Mouse (Mus musculus): Measurements from ENCODE around the gene Krtap28-13. TPM values are rescaled to one million over a fixed set of nuclear protein-coding genes. Genes with fewer than 3 reads are reported as not detected.

Gene Krtap28-13
- polyA plus RNA-seq, 1 experiment from 2014 or later, result not detected

GRCm38 (mm10) chr1:83099580-83100137 lies 38.9 kb downstream of the Krtap28-13 start:
- Histone ChIP-seq H3K4me2 (replicated peaks; ENCODE audit: low read depth, low read length) (no peak overlapping the region), H3K36me3 (ENCODE audit: control insufficient read depth, insufficient read depth, low read length) (no peaks in the 10 kb centered on the region), H3K4me1 (ENCODE audit: control insufficient read depth, insufficient read depth, low read length) (no peaks in the 10 kb centered on the region), H3K27me3 (ENCODE audit: control insufficient read depth, insufficient read depth, low read length) (no peaks in the 10 kb centered on the region), H3K27ac (ENCODE audit: low read length) (no peak overlapping the region), H3K9me3 (ENCODE audit: control insufficient read depth, low read depth, low read length) (no peaks in the 10 kb centered on the region), H3K9ac (replicated peaks; ENCODE audit: low read depth, low read length) (no peak overlapping the region), H3K4me3 (ENCODE audit: low read depth, low read length) (no peak overlapping the region)
- ATAC-seq (ENCODE audit: insufficient number of reproducible peaks, insufficient read depth, low FRiP score, low read depth), result no peak
- 78% methylated on average over 7 of the region's 7 CpGs for WGBS

- Histone ChIP-seq H3K9ac (replicated peaks; ENCODE audit: low read depth, low read length) (no peak overlapping the region), H3K4me3 (ENCODE audit: low read depth, low read length) (no peak overlapping the region), H3K4me1 (ENCODE audit: control insufficient read depth, insufficient read depth, low read length) (no peaks in the 10 kb centered on the region), H3K4me2 (replicated peaks; ENCODE audit: low read depth, low read length) (no peak overlapping the region), H3K36me3 (ENCODE audit: control insufficient read depth, insufficient read depth, low read length) (no peaks in the 10 kb centered on the region), H3K9me3 (ENCODE audit: control insufficient read depth, low read depth, low read length) (no peaks in the 10 kb centered on the region), H3K27ac (ENCODE audit: low read length) (no peak overlapping the region), H3K27me3 (ENCODE audit: control insufficient read depth, insufficient read depth, low read length) (no peaks in the 10 kb centered on the region)
- ATAC-seq (ENCODE audit: insufficient number of reproducible peaks, insufficient read depth, low FRiP score, low read depth), result no peak
- WGBS, result 39% methylated on average over 3 of the region's 3 CpGs
Observed at GRCm38 (mm10) chr1:83101891-83102290, 41.2 kb downstream of the Krtap28-13 start.

- 67% methylated on average over 1 of the region's 1 CpGs for WGBS
- no peak for ATAC-seq (ENCODE audit: insufficient number of reproducible peaks, insufficient read depth, low FRiP score, low read depth)
- Histone ChIP-seq H3K4me3 (ENCODE audit: low read depth, low read length) (no peak overlapping the region), H3K27me3 (ENCODE audit: control insufficient read depth, insufficient read depth, low read length) (no peaks in the 10 kb centered on the region), H3K9me3 (ENCODE audit: control insufficient read depth, low read depth, low read length) (no peaks in the 10 kb centered on the region), H3K4me2 (replicated peaks; ENCODE audit: low read depth, low read length) (no peak overlapping the region), H3K4me1 (ENCODE audit: control insufficient read depth, insufficient read depth, low read length) (no peaks in the 10 kb centered on the region), H3K9ac (replicated peaks; ENCODE audit: low read depth, low read length) (no peak overlapping the region), H3K27ac (ENCODE audit: low read length) (no peak overlapping the region), H3K36me3 (ENCODE audit: control insufficient read depth, insufficient read depth, low read length) (no peaks in the 10 kb centered on the region)
Observed at GRCm38 (mm10) chr1:83105464-83105863, 44.7 kb downstream of the Krtap28-13 start.

- no peaks in the 10 kb centered on the region for H3K36me3 ChIP-seq (ENCODE audit: control insufficient read depth, insufficient read depth, low read length)
- no peaks in the 10 kb centered on the region for H3K27me3 ChIP-seq (ENCODE audit: control insufficient read depth, insufficient read depth, low read length)
- no peak overlapping the region for H3K27ac ChIP-seq (ENCODE audit: low read length)
- H3K9ac ChIP-seq (replicated peaks; ENCODE audit: low read depth, low read length), result no peak overlapping the region
- WGBS, result 80% methylated on average over 5 of the region's 5 CpGs
- no peak overlapping the region for H3K4me2 ChIP-seq (replicated peaks; ENCODE audit: low read depth, low read length)
- no peak for ATAC-seq (ENCODE audit: insufficient number of reproducible peaks, insufficient read depth, low FRiP score, low read depth)
- H3K4me1 ChIP-seq (ENCODE audit: control insufficient read depth, insufficient read depth, low read length), result no peaks in the 10 kb centered on the region
- H3K4me3 ChIP-seq (ENCODE audit: low read depth, low read length), result no peak overlapping the region
- no peaks in the 10 kb centered on the region for H3K9me3 ChIP-seq (ENCODE audit: control insufficient read depth, low read depth, low read length)
Observed at GRCm38 (mm10) chr1:83107410-83107978, 46.8 kb downstream of the Krtap28-13 start.

GRCm38 (mm10) chr1:83110992-83111391 lies 50.3 kb downstream of the Krtap28-13 start:
- Histone ChIP-seq H3K9me3 (ENCODE audit: control insufficient read depth, low read depth, low read length) (no peaks in the 10 kb centered on the region), H3K9ac (replicated peaks; ENCODE audit: low read depth, low read length) (no peak overlapping the region), H3K4me3 (ENCODE audit: low read depth, low read length) (no peak overlapping the region), H3K4me1 (ENCODE audit: control insufficient read depth, insufficient read depth, low read length) (no peaks in the 10 kb centered on the region), H3K27ac (ENCODE audit: low read length) (no peak overlapping the region), H3K4me2 (replicated peaks; ENCODE audit: low read depth, low read length) (no peak overlapping the region), H3K36me3 (ENCODE audit: control insufficient read depth, insufficient read depth, low read length) (no peaks in the 10 kb centered on the region), H3K27me3 (ENCODE audit: control insufficient read depth, insufficient read depth, low read length) (no peaks in the 10 kb centered on the region)
- no peak for ATAC-seq (ENCODE audit: insufficient number of reproducible peaks, insufficient read depth, low FRiP score, low read depth)

Other genes with a start within 250 kb of the Krtap28-13 start
- 37.2 and 41.0 TPM in 2 replicates for gene Agfg1, start 221.4 kb upstream of the Krtap28-13 start, polyA plus RNA-seq (2014; fragmentation: Nextera tagmentation; extraction: Ambion mirVana)
- gene A030005L19Rik, start 147.6 kb upstream of the Krtap28-13 start, polyA plus RNA-seq (2014; fragmentation: Nextera tagmentation; extraction: Ambion mirVana), result not detected in 2 replicates
- gene A030014E15Rik, start 136.0 kb upstream of the Krtap28-13 start, polyA plus RNA-seq (2014; fragmentation: Nextera tagmentation; extraction: Ambion mirVana), result not detected in 2 replicates
- not detected in 2 replicates for gene Gm6217, start 129.5 kb upstream of the Krtap28-13 start, polyA plus RNA-seq (2014; fragmentation: Nextera tagmentation; extraction: Ambion mirVana)
- gene A030003K21Rik, start 117.5 kb upstream of the Krtap28-13 start, polyA plus RNA-seq (2014; fragmentation: Nextera tagmentation; extraction: Ambion mirVana), result not detected in 2 replicates
- gene Gm7544, start 104.9 kb upstream of the Krtap28-13 start, polyA plus RNA-seq (2014; fragmentation: Nextera tagmentation; extraction: Ambion mirVana), result not detected in 2 replicates
- not detected in 2 replicates for gene Gm47955, start 100.6 kb upstream of the Krtap28-13 start, polyA plus RNA-seq (2014; fragmentation: Nextera tagmentation; extraction: Ambion mirVana)
- gene Gm47959, start 60.4 kb upstream of the Krtap28-13 start, polyA plus RNA-seq (2014; fragmentation: Nextera tagmentation; extraction: Ambion mirVana), result not detected in 2 replicates
- 0.56 and 1.1 TPM in 2 replicates for gene Slc19a3, start 22.5 kb upstream of the Krtap28-13 start, polyA plus RNA-seq (2014; fragmentation: Nextera tagmentation; extraction: Ambion mirVana)
- not detected in 2 replicates for gene Krtap28-10, start 18.4 kb upstream of the Krtap28-13 start, polyA plus RNA-seq (2014; fragmentation: Nextera tagmentation; extraction: Ambion mirVana)
- gene Gm47969, start 16.0 kb upstream of the Krtap28-13 start, polyA plus RNA-seq (2014; fragmentation: Nextera tagmentation; extraction: Ambion mirVana), result not detected in 2 replicates
- gene A030005K14Rik, start 1.6 kb upstream of the Krtap28-13 start, polyA plus RNA-seq (2014; fragmentation: Nextera tagmentation; extraction: Ambion mirVana), result not detected in 2 replicates
- gene Ccl20, start 55.8 kb downstream of the Krtap28-13 start, polyA plus RNA-seq (2014; fragmentation: Nextera tagmentation; extraction: Ambion mirVana), result 6.7 and 6.9 TPM in 2 replicates
- gene Daw1, start 98.8 kb downstream of the Krtap28-13 start, polyA plus RNA-seq (2014; fragmentation: Nextera tagmentation; extraction: Ambion mirVana), result not detected in 2 replicates

All from stomach, embryonic 14.5 days (tissue).